Mouse (Mus musculus): ENCODE measurements at regions not wholly inside any gene's neighbourhood (a gene's known extent, or its start where the extent isn't known, plus 50 kb on each side); places are given as distances from the start of the nearest gene placed in this dataset.
A peak's percentile ranks its signal among the peaks of the same experiment; 100 is the strongest.
"Not testable (repeated sequence)": the region's sequence is repeated elsewhere in the genome, so short reads cannot be mapped to it uniquely, and the experiment has no call there.

- Histone ChIP-seq H3K4me1 (replicated peaks; ENCODE audit: control insufficient read depth, insufficient read depth, low read length) (peaks cover 11% of the 10 kb centered on the region), H3K36me3 (ENCODE audit: control insufficient read depth, insufficient read depth, low read length) (no peaks in the 10 kb centered on the region), H3K4me3 (ENCODE audit: low read depth, low read length) (no peak overlapping the region), H3K9ac (ENCODE audit: low read length) (no peak overlapping the region), H3K27ac (ENCODE audit: low read depth) (no peak overlapping the region), H3K27me3 (replicated peaks; ENCODE audit: control insufficient read depth, insufficient read depth, low read length) (no peaks in the 10 kb centered on the region), H3K4me2 (ENCODE audit: low read length) (no peak overlapping the region), H3K9me3 (ENCODE audit: control insufficient read depth, low read length) (no peaks in the 10 kb centered on the region)
- 20% methylated on average over 6 of the region's 6 CpGs for WGBS
- DNase-seq (ENCODE audit: low spot score) (no peak), ATAC-seq (replicated peaks; ENCODE audit: low FRiP score, low TSS enrichment, low read depth) (no peak)
Measured at GRCm38 (mm10) chr7:82082883-82083282, 90.8 kb upstream of the Sh3gl3 start.

GRCm38 (mm10) chr7:82084473-82084872, 89.2 kb upstream of the Sh3gl3 start:
- DNase-seq (ENCODE audit: low spot score) = no peak
- no peak overlapping the region for H3K9ac ChIP-seq (ENCODE audit: low read length)
- 0 out of 2 replicates have a peak overlapping the region, but pooled peaks have one; percentile 16 for H3K27ac ChIP-seq (ENCODE audit: low read depth)
- peaks cover 11% of the 10 kb centered on the region for H3K4me1 ChIP-seq (replicated peaks; ENCODE audit: control insufficient read depth, insufficient read depth, low read length)
- H3K4me2 ChIP-seq (ENCODE audit: low read length) = no peak overlapping the region
- ATAC-seq (replicated peaks; ENCODE audit: low FRiP score, low TSS enrichment, low read depth) = no peak
- no peaks in the 10 kb centered on the region for H3K27me3 ChIP-seq (replicated peaks; ENCODE audit: control insufficient read depth, insufficient read depth, low read length)
- no peaks in the 10 kb centered on the region for H3K9me3 ChIP-seq (ENCODE audit: control insufficient read depth, low read length)
- 74% methylated on average over 10 of the region's 10 CpGs for WGBS
- no peak overlapping the region for H3K4me3 ChIP-seq (ENCODE audit: low read depth, low read length)
- H3K36me3 ChIP-seq (ENCODE audit: control insufficient read depth, insufficient read depth, low read length) = no peaks in the 10 kb centered on the region

- Histone ChIP-seq H3K9me3 (ENCODE audit: control insufficient read depth, low read length) (no peaks in the 10 kb centered on the region), H3K4me1 (replicated peaks; ENCODE audit: control insufficient read depth, insufficient read depth, low read length) (peaks cover 11% of the 10 kb centered on the region), H3K36me3 (ENCODE audit: control insufficient read depth, insufficient read depth, low read length) (no peaks in the 10 kb centered on the region), H3K27ac (ENCODE audit: low read depth) (0 out of 2 replicates have a peak overlapping the region, but pooled peaks have one; percentile 16), H3K4me3 (ENCODE audit: low read depth, low read length) (no peak overlapping the region), H3K27me3 (replicated peaks; ENCODE audit: control insufficient read depth, insufficient read depth, low read length) (no peaks in the 10 kb centered on the region), H3K9ac (ENCODE audit: low read length) (no peak overlapping the region), H3K4me2 (ENCODE audit: low read length) (no peak overlapping the region)
- 30% methylated on average over 4 of the region's 4 CpGs for WGBS
- no peak for DNase-seq (ENCODE audit: low spot score)
- no peak for ATAC-seq (replicated peaks; ENCODE audit: low FRiP score, low TSS enrichment, low read depth)
Measured at GRCm38 (mm10) chr7:82085205-82085604, 88.4 kb upstream of the Sh3gl3 start.

DNA sequence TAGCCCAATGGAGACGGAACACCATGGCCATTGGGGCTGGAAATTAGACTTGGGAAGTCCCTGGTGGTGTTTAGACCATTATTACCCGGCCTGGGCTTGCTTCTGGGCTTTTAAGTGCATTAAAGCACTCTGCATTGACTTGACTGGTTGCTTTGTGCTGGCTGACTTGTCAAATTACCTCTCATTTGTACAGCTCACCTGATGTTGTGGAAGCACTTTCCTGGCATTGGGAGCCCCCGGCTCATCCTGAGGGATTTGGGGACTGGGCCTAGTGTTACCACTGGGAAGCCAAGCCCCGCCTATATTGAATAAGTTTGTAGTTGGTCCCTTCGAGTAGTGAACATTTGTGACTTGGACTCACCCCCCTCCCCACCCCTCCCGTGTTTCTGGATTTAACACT, 75.5 kb upstream of the Sh3gl3 start:
- WGBS = 80% methylated on average over 6 of the region's 6 CpGs

GRCm38 (mm10) chr7:82101314-82101713, 72.3 kb upstream of the Sh3gl3 start:
- H3K4me1 ChIP-seq (replicated peaks; ENCODE audit: control insufficient read depth, insufficient read depth, low read length) = no peaks in the 10 kb centered on the region
- no peak overlapping the region for H3K27ac ChIP-seq (ENCODE audit: low read depth)
- H3K27me3 ChIP-seq (replicated peaks; ENCODE audit: control insufficient read depth, insufficient read depth, low read length) = no peaks in the 10 kb centered on the region
- peak; percentile 3 for DNase-seq (ENCODE audit: low spot score)
- H3K9ac ChIP-seq (ENCODE audit: low read length) = no peak overlapping the region
- no peak overlapping the region for H3K4me2 ChIP-seq (ENCODE audit: low read length)
- H3K9me3 ChIP-seq (ENCODE audit: control insufficient read depth, low read length) = no peaks in the 10 kb centered on the region
- no peaks in the 10 kb centered on the region for H3K36me3 ChIP-seq (ENCODE audit: control insufficient read depth, insufficient read depth, low read length)
- no peak overlapping the region for H3K4me3 ChIP-seq (ENCODE audit: low read depth, low read length)
- ATAC-seq (replicated peaks; ENCODE audit: low FRiP score, low TSS enrichment, low read depth) = no peak
- 95% methylated on average over 2 of the region's 2 CpGs for WGBS

More for the DNA sequence above, 75.5 kb upstream of the Sh3gl3 start:
- Histone ChIP-seq H3K9ac (ENCODE audit: low read length) (no peak overlapping the region), H3K4me3 (ENCODE audit: low read depth, low read length) (no peak overlapping the region), H3K27me3 (replicated peaks; ENCODE audit: control insufficient read depth, insufficient read depth, low read length) (no peaks in the 10 kb centered on the region), H3K9me3 (ENCODE audit: control insufficient read depth, low read length) (no peaks in the 10 kb centered on the region), H3K36me3 (ENCODE audit: control insufficient read depth, insufficient read depth, low read length) (no peaks in the 10 kb centered on the region), H3K27ac (ENCODE audit: low read depth) (no peak overlapping the region), H3K4me2 (ENCODE audit: low read length) (no peak overlapping the region), H3K4me1 (replicated peaks; ENCODE audit: control insufficient read depth, insufficient read depth, low read length) (no peaks in the 10 kb centered on the region)
- DNase-seq (ENCODE audit: low spot score) (no peak), ATAC-seq (replicated peaks; ENCODE audit: low FRiP score, low TSS enrichment, low read depth) (no peak)

DNA sequence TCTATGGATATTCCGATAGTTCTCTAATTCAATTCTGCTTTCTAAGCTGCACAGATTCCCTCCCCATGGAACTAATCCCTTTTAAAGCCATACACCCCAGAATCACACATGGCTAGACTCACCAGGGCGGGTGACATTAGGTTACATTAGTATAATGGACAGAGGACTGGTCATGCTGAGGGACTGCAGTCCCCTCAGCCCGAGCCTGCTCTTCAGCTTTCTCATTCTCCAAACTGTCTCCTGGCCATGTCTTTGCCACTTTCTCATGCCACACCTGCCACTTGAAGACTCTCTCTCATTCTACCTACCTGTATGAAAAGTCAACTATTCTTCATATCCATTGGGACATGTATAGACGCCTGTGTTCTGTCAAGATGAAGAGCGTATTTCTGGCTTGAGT, 68.0 kb upstream of the Sh3gl3 start:
- no peak overlapping the region for H3K4me2 ChIP-seq (ENCODE audit: low read length)
- DNase-seq (ENCODE audit: low spot score) = peak; percentile 7
- H3K4me1 ChIP-seq (replicated peaks; ENCODE audit: control insufficient read depth, insufficient read depth, low read length) = no peaks in the 10 kb centered on the region
- H3K36me3 ChIP-seq (ENCODE audit: control insufficient read depth, insufficient read depth, low read length) = no peaks in the 10 kb centered on the region
- H3K27ac ChIP-seq (ENCODE audit: low read depth) = no peak overlapping the region
- ATAC-seq (replicated peaks; ENCODE audit: low FRiP score, low TSS enrichment, low read depth) = no peak
- H3K4me3 ChIP-seq (ENCODE audit: low read depth, low read length) = no peak overlapping the region
- WGBS = 84% methylated on average over 5 of the region's 5 CpGs
- no peaks in the 10 kb centered on the region for H3K9me3 ChIP-seq (ENCODE audit: control insufficient read depth, low read length)
- H3K9ac ChIP-seq (ENCODE audit: low read length) = no peak overlapping the region
- H3K27me3 ChIP-seq (replicated peaks; ENCODE audit: control insufficient read depth, insufficient read depth, low read length) = no peaks in the 10 kb centered on the region

DNA sequence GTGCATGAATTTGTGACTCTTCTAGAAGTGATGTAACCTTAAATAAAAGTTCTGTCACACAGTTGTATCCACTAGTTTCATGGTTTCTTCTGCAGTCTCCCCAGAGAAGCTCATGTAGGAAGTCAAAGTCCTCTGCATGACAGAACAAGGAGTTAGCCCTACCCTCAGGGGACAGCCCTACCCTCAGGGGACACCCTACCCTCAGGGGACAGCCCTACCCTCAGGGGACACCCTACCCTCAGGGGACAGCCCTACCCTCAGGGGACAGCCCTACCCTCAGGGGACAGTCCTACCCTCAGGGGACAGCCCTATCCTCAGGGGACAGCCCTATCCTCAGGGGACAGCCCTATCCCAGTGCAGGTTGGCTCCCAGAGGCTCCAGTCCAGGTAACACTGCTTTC, 64.5 kb upstream of the Sh3gl3 start:
- not testable (repeated sequence) for H3K4me3 ChIP-seq (ENCODE audit: low read depth, low read length); H3K36me3 ChIP-seq (ENCODE audit: control insufficient read depth, insufficient read depth, low read length); H3K27me3 ChIP-seq (replicated peaks; ENCODE audit: control insufficient read depth, insufficient read depth, low read length); H3K9ac ChIP-seq (ENCODE audit: low read length); ATAC-seq (replicated peaks; ENCODE audit: low FRiP score, low TSS enrichment, low read depth); DNase-seq (ENCODE audit: low spot score); H3K4me2 ChIP-seq (ENCODE audit: low read length); H3K27ac ChIP-seq (ENCODE audit: low read depth); H3K9me3 ChIP-seq (ENCODE audit: control insufficient read depth, low read length); H3K4me1 ChIP-seq (replicated peaks; ENCODE audit: control insufficient read depth, insufficient read depth, low read length)

DNA sequence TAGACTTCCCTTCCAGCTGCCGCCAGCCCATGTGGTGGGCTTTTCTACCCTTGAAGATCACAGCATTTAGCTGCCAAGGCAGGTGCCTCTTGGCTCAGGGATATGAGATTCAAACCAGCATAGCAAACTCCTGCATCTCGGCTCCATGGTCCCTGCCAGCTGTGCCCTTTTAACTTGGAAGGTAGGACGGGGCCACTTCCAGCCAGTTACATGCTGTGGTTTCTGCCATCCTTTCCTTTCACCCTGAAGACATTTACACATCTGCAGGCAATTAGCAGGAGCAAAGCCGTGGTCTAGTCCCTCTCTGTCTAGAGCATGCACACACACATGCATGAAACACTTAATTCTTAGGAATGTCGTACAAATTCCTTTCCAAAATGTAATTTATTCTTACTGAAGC, 64.1 kb upstream of the Sh3gl3 start:
- WGBS = 60% methylated on average over 5 of the region's 5 CpGs
- ATAC-seq (replicated peaks; ENCODE audit: low FRiP score, low TSS enrichment, low read depth) = no peak
- H3K4me2 ChIP-seq (ENCODE audit: low read length) = no peak overlapping the region

GRCm38 (mm10) chr7:82109977-82110376, 63.7 kb upstream of the Sh3gl3 start:
- Histone ChIP-seq H3K4me1 (replicated peaks; ENCODE audit: control insufficient read depth, insufficient read depth, low read length) (no peaks in the 10 kb centered on the region), H3K4me2 (ENCODE audit: low read length) (no peak overlapping the region), H3K36me3 (ENCODE audit: control insufficient read depth, insufficient read depth, low read length) (no peaks in the 10 kb centered on the region), H3K27ac (ENCODE audit: low read depth) (no peak overlapping the region), H3K4me3 (ENCODE audit: low read depth, low read length) (no peak overlapping the region), H3K9me3 (ENCODE audit: control insufficient read depth, low read length) (no peaks in the 10 kb centered on the region), H3K27me3 (replicated peaks; ENCODE audit: control insufficient read depth, insufficient read depth, low read length) (no peaks in the 10 kb centered on the region), H3K9ac (ENCODE audit: low read length) (no peak overlapping the region)
- DNase-seq (ENCODE audit: low spot score) (no peak), ATAC-seq (replicated peaks; ENCODE audit: low FRiP score, low TSS enrichment, low read depth) (no peak)
- 49% methylated on average over 8 of the region's 8 CpGs for WGBS

More for the DNA sequence above, 64.1 kb upstream of the Sh3gl3 start:
- Histone ChIP-seq H3K9ac (ENCODE audit: low read length) (no peak overlapping the region), H3K36me3 (ENCODE audit: control insufficient read depth, insufficient read depth, low read length) (no peaks in the 10 kb centered on the region), H3K9me3 (ENCODE audit: control insufficient read depth, low read length) (no peaks in the 10 kb centered on the region), H3K27ac (ENCODE audit: low read depth) (no peak overlapping the region), H3K27me3 (replicated peaks; ENCODE audit: control insufficient read depth, insufficient read depth, low read length) (no peaks in the 10 kb centered on the region), H3K4me1 (replicated peaks; ENCODE audit: control insufficient read depth, insufficient read depth, low read length) (no peaks in the 10 kb centered on the region), H3K4me3 (ENCODE audit: low read depth, low read length) (no peak overlapping the region)
- DNase-seq (ENCODE audit: low spot score) = no peak
